Mouse (Mus musculus) limb, embryonic 11.5 days (tissue): ENCODE data around the gene Zfp597. TPM values are rescaled to one million over a fixed set of nuclear protein-coding genes. Genes with fewer than 3 reads are reported as not detected.
A peak's percentile ranks its signal among the peaks of the same experiment; 100 is the strongest.

ENCODE experiments used
- ATAC-seq: fragments of 200-750 bp; cut with Nextera tagmentation; 2 replicates; pipeline ENCODE4 v1.8.0; 2017; ENCODE audit warnings: low read depth; ENCODE audit not compliant: insufficient number of reproducible peaks, low FRiP score, low TSS enrichment
- DNase-seq: peaks from one replicate; pipeline ENCODE4 v3.0.0-alpha.2; 2015; ENCODE audit warnings: low spot score
- H3K27ac ChIP-seq: fragments of 300-500 bp; sonication (generic); replicated peaks from 2 replicates; pipeline ENCODE4 v1.5.1; 2014; ENCODE audit warnings: low read depth, mild to moderate bottlenecking, low read length
- H3K27me3 ChIP-seq: fragments of 300-500 bp; sonication (generic); 2 replicates; pipeline ENCODE4 v1.6.1; 2014; ENCODE audit warnings: mild to moderate bottlenecking, low read length, mixed read lengths; ENCODE audit not compliant: control insufficient read depth, insufficient read depth
- H3K36me3 ChIP-seq: fragments of 300-500 bp; sonication (generic); 2 replicates; pipeline ENCODE4 v1.6.1; 2014; ENCODE audit warnings: mild to moderate bottlenecking, low read length, moderate library complexity, mixed read lengths; ENCODE audit not compliant: control insufficient read depth, insufficient read depth
- H3K4me1 ChIP-seq: fragments of 300-500 bp; sonication (generic); 2 replicates; pipeline ENCODE4 v1.6.1; 2014; ENCODE audit warnings: low read length, mixed read lengths; ENCODE audit not compliant: control insufficient read depth, insufficient read depth
- H3K4me2 ChIP-seq: fragments of 300-500 bp; sonication (generic); 2 replicates; pipeline ENCODE4 v1.6.1; 2014; ENCODE audit warnings: low read depth, mild to moderate bottlenecking, moderate library complexity; ENCODE audit not compliant: severe bottlenecking
- H3K4me3 ChIP-seq: fragments of 300-500 bp; sonication (generic); 2 replicates; pipeline ENCODE4 v1.5.1; 2014; ENCODE audit warnings: low read depth, low read length
- H3K9ac ChIP-seq: fragments of 300-500 bp; sonication (generic); 2 replicates; pipeline ENCODE4 v1.6.1; 2014; ENCODE audit warnings: mild to moderate bottlenecking, low read length
- H3K9me3 ChIP-seq: fragments of 300-500 bp; sonication (generic); 2 replicates; pipeline ENCODE4 v1.6.1; 2016; ENCODE audit warnings: low read length; ENCODE audit not compliant: control insufficient read depth
- WGBS: fragments of 180-500 bp; shearing (Covaris S2); extraction: QIAGEN DNeasy Blood & Tissue Kit; methylation state at CpG from one replicate; pipeline ENCODE4 v1.1.7; 2014; 5-methylcytosine and 5-hydroxymethylcytosine counted together
- polyA plus RNA-seq: library from polyadenylated mRNA; unstranded; fragments of >200 nt; fragmentation: Nextera tagmentation; extraction: Ambion mirVana; gene quantifications from 2 replicates; pipeline ENCODE4 v1.2.1, GENCODE M21; 2014

The Zfp597 gene
- polyA plus RNA-seq = 4.5 and 6.1 TPM in 2 replicates

DNA sequence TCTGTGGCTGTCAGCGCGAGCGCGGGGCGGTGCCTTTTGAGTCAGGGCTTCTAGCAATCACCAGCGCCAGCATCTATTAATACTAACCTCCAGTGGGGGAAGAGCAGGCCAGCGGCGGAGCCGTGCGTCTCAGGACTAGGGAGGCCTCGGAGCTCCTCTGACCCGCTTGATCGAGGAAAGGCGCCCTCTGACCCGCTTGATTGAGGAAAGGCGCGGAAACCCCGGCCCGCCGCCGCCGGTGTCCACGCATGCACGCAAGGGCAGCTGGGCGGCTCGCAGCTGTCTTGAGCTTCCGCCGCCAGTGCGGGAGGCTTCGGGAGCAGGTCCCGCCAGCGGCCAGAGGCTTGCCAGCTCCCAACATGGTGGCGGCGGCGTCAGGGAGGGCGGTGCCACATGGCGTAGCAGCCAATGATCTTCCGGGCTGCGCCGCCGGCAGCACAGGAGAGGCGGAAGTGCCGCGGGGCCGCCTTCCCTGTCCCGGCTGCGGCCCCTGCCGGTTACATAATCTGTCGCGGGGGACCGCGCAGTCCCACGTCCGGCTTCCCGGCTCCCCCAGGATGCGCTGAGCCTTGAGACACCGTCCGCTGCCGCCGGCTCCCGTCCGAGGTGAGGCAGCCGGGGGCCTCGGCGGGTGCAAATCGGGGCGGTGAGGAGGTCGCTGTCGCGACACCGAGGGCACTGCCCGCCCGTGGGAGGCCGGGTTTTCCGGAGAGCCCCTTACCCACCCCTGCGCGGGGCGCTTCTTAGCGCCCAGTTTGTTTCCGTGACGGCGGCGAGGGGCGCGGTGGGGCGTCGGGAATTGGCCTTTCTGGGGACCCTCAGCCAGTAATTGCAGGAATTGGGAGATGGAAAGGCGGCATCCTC, at the start of gene Zfp597, which contains the start of gene Gm20695:
Gene Zfp597, minus strand, starts transcription at position 361 of the 864 bp plus-strand sequence.
Gene Gm20695, plus strand, starts transcription at position 448 of the 864 bp plus-strand sequence.
- peak within 1 kb of the TSS; percentile 71 for H3K4me2 ChIP-seq
- peak within 1 kb of the TSS; percentile 82 for H3K9ac ChIP-seq
- H3K9me3 ChIP-seq = no peaks in the 10 kb centered on the region
- ATAC-seq (peak; percentile 97), DNase-seq (peak; percentile 94)
- H3K36me3 ChIP-seq = no peaks in the 10 kb centered on the region
- peak within 1 kb of the TSS; percentile 64 for H3K27ac ChIP-seq
- peaks cover 5% of the 10 kb centered on the region; the same call in 1 of the 2 replicates for H3K4me1 ChIP-seq
- WGBS = under 1% methylated on average over 80 of the region's 88 CpGs
- peak within 1 kb of the TSS; percentile 84 for H3K4me3 ChIP-seq
- H3K27me3 ChIP-seq = no peaks in the 10 kb centered on the region

DNA sequence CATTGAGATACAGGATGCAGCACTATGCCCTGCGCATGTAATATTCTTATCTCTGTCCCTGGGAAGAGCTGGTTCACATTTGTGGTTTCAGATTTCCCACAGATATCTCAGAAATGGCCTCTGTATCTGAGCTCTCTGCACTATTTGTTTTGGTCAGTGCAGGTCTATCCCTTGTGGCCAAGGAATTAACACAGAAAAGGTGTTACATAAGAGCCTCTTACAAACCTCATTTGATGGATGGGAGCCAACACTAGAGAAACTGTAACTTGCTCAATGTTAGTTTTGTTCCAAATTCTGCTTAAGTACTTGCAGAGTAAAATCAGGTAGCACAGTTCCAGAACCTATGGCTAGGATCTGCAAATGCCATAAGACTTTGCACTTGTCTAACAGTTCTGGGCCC, 49.7 kb upstream of the Zfp597 start:
- Histone ChIP-seq H3K9ac (no peak overlapping the region), H3K36me3 (0 out of 2 replicates have a peak, but pooled peaks cover 4% of the 10 kb centered on the region), H3K27me3 (no peaks in the 10 kb centered on the region), H3K4me3 (no peak overlapping the region), H3K9me3 (no peaks in the 10 kb centered on the region), H3K4me1 (no peaks in the 10 kb centered on the region), H3K27ac (no peak overlapping the region), H3K4me2 (no peak overlapping the region)
- DNase-seq (no peak), ATAC-seq (no peak)
- 95% methylated on average over 1 of the region's 1 CpGs for WGBS

DNA sequence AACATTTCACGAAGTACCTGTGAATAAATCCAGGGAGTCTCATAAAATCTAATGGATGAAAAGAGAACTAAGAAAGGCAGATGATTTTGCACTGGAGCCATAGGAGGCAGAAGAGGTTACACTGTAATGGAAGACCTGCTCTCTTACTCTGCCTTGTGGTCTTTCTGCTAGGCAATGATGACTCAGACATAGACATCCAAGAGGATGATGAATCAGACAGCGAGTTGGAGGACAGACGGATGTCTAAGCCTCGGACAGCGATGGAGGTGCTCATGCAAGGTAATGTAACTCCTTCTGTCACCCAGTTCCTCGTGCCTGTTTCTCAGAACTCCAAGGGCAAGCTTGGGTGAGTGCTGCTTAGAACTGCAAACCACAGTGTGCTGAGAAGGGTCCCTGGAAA, 49.2 kb upstream of the Zfp597 start:
- Histone ChIP-seq H3K4me2 (no peak overlapping the region), H3K27me3 (no peaks in the 10 kb centered on the region), H3K36me3 (0 out of 2 replicates have a peak, but pooled peaks cover 5% of the 10 kb centered on the region), H3K9ac (no peak overlapping the region), H3K4me3 (no peak overlapping the region), H3K9me3 (no peaks in the 10 kb centered on the region), H3K4me1 (no peaks in the 10 kb centered on the region), H3K27ac (no peak overlapping the region)
- ATAC-seq (no peak), DNase-seq (no peak)
- 90% methylated on average over 6 of the region's 6 CpGs for WGBS

DNA sequence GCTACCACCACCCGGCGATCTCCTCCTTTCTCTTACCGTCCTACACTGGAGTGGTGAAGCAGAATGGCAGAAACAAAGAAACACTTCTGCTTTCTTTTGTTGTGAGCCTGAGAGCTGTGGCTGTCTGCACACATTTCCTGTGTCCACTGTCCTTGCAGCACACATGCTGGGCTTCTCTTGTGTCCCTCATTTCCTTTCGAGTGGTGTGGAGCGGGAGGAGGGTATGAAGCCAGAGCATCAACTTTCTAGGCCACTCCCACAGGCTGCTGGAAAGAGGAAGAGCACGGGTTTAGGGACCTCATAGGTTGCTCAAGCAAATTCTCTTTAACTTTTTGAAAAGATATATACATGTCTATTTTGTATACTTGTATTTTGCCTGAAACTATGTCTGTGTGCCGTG, 44.8 kb upstream of the Zfp597 start:
- 85% methylated on average over 7 of the region's 7 CpGs for WGBS
- no peak overlapping the region for H3K27ac ChIP-seq
- no peaks in the 10 kb centered on the region for H3K4me1 ChIP-seq
- H3K9ac ChIP-seq = no peak overlapping the region
- H3K4me3 ChIP-seq = no peak overlapping the region
- H3K4me2 ChIP-seq = no peak overlapping the region
- no peak for DNase-seq
- H3K9me3 ChIP-seq = no peaks in the 10 kb centered on the region
- ATAC-seq = no peak
- H3K36me3 ChIP-seq = peaks cover 6% of the 10 kb centered on the region; the same call in 1 of the 2 replicates
- H3K27me3 ChIP-seq = no peaks in the 10 kb centered on the region

DNA sequence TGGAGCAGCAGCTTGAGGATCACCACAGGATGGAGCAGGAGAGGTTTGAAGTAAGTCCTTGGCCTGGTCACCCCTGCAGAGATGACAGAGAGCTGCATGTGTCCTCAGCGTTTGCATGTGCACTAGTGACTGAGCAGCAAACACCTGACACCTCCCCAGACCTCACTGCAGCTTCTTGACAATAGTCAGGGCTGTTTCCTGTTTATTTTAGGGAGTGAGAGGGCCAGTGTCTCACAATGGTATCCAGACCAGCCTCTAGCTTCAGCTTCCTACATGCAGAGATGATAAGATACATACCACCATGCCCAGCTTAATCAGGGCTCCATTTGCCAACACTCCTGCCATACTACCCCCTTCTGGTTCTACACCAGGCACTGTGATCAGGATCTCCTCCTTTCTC, 44.2 kb upstream of the Zfp597 start:
- Histone ChIP-seq H3K4me2 (no peak overlapping the region), H3K36me3 (peaks cover 9% of the 10 kb centered on the region), H3K9ac (no peak overlapping the region), H3K27ac (no peak overlapping the region), H3K9me3 (no peaks in the 10 kb centered on the region), H3K4me1 (no peaks in the 10 kb centered on the region), H3K4me3 (no peak overlapping the region), H3K27me3 (no peaks in the 10 kb centered on the region)
- ATAC-seq (no peak), DNase-seq (no peak)
- 55% methylated on average over 1 of the region's 1 CpGs for WGBS

DNA sequence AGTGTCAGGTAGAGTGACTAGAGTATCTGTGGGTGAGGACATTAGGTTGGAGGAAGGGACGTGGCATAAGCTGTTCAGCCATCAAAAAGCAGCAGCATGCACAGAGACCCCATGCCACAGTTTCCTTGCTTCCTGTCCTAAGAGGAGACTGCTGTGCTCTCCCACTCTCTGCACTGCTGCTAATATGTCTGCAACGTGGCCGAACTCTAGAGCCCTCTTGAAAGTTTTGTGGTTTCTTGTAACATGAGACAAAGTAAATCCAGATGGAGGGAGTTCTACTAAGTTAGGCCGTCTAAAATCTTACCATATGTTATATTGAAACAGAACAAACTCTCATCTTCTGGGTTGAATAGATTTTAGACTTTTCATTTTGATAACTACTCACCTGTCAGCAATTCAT, 39.6 kb upstream of the Zfp597 start:
- no peak overlapping the region for H3K4me3 ChIP-seq
- H3K4me2 ChIP-seq = no peak overlapping the region
- no peaks in the 10 kb centered on the region for H3K4me1 ChIP-seq
- no peaks in the 10 kb centered on the region for H3K27me3 ChIP-seq
- ATAC-seq = peak; percentile 72; the same call in 1 of the 2 replicates
- no peak overlapping the region for H3K9ac ChIP-seq
- DNase-seq = peak; percentile 28
- peaks cover 12% of the 10 kb centered on the region for H3K36me3 ChIP-seq
- peak overlapping the region; percentile 45; the same call in 1 of the 2 replicates for H3K27ac ChIP-seq
- 29% methylated on average over 4 of the region's 4 CpGs for WGBS
- H3K9me3 ChIP-seq = no peaks in the 10 kb centered on the region

DNA sequence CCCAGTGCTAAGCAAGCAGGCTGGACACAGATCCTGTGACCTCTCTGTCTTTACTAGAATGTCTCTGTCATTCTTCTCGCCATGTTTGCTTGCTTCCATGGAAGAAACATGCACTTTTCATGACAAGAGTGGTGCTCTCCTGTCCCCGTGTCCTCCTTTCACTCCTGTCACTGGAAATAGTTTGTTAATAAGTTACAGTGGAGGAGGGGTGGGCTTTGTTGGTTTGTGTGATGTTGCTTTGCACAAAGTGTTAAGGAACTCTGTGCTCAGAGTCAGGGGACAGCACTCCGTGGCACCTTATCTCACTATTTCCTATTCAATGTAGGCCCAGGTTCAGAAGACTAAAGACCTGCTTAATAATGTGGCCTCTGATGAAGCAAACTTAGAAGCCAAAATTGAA, 39.2 kb upstream of the Zfp597 start:
- no peaks in the 10 kb centered on the region for H3K9me3 ChIP-seq
- ATAC-seq = no peak
- no peak overlapping the region for H3K9ac ChIP-seq
- no peak overlapping the region for H3K4me2 ChIP-seq
- H3K27ac ChIP-seq = peak overlapping the region; percentile 45; the same call in 1 of the 2 replicates
- DNase-seq = no peak
- no peaks in the 10 kb centered on the region for H3K4me1 ChIP-seq
- peaks cover 10% of the 10 kb centered on the region for H3K36me3 ChIP-seq
- H3K4me3 ChIP-seq = no peak overlapping the region
- 86% methylated on average over 3 of the region's 3 CpGs for WGBS
- no peaks in the 10 kb centered on the region for H3K27me3 ChIP-seq

DNA sequence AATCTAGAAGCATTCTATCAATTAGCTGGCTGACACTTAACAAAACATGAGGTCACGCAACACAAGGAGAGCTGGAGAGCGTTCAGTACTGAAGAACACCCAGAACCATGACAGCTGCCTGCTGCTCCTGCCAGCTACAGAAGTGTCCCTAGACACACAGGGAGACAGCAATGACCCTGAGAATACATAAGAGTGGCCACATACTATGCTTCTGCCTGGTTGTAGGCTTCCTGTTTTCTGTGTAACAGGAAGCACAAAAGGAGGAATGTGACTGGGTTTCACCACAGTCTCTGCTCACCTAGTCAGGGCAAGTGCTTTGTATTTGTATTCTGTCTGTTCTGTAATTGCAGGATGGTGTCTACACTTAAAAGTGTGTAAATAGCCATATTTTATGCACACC, 36.4 kb upstream of the Zfp597 start:
- no peak for ATAC-seq
- 87% methylated on average over 2 of the region's 2 CpGs for WGBS
- H3K27me3 ChIP-seq = no peaks in the 10 kb centered on the region
- no peaks in the 10 kb centered on the region for H3K9me3 ChIP-seq
- no peaks in the 10 kb centered on the region for H3K4me1 ChIP-seq
- no peak overlapping the region for H3K4me2 ChIP-seq
- H3K9ac ChIP-seq = no peak overlapping the region
- H3K4me3 ChIP-seq = no peak overlapping the region
- H3K27ac ChIP-seq = no peak overlapping the region
- DNase-seq = no peak
- H3K36me3 ChIP-seq = peaks cover 6% of the 10 kb centered on the region
